20 mouse cellular contexts compared by ENCODE assay signal in genomic region chr19:57009653-57010052, GRCm38 (mm10). TPM values are rescaled to one million over a fixed set of nuclear protein-coding genes. Genes with fewer than 3 reads are reported as not detected.
DNase-seq lines count a peak whose midpoint lies in the region; ATAC-seq lines count a peak whose summit lies in the region.
"Had no signal": no experiment of that assay in that cellular context is flagged by ENCODE, and none has a peak within 500 bp of the region (broad histone marks: within the 10 kb centered on the region; RNA-seq: fewer than 3 reads in every experiment).

No protein-coding gene starts in this region.

- no peak overlapping the region for H3K9ac ChIP-seq in limb, embryonic 12.5 days (replicated peaks)
- H3K9ac ChIP-seq: embryonic facial prominence, embryonic 15.5 days had no signal

- H3K4me2 ChIP-seq in limb, embryonic 12.5 days, result no peak overlapping the region
- H3K4me2 ChIP-seq: embryonic facial prominence, embryonic 15.5 days had no signal

- peaks cover 42% of the 10 kb centered on the region for H3K4me1 ChIP-seq in limb, embryonic 12.5 days (replicated peaks)

- DNase-seq in cerebellum, adult 8-10 months, result peak; percentile 23
- no peak for DNase-seq in cerebellum, postnatal 36 days
- DNase-seq in heart, adult 11 months, result peak; percentile 74
- no peak for DNase-seq in heart, postnatal 25 days (ENCODE audit: low spot score)
- DNase-seq in kidney, postnatal 10 days, result peak; percentile 19
- no peak for DNase-seq in kidney, postnatal 36 days
- no peak for DNase-seq in frontal cortex, postnatal 14 days (ENCODE audit: low spot score in 2 of 2)
- DNase-seq: adrenal gland, adult 2 months; adrenal gland, postnatal 25 days; embryo, embryonic 11 days; gastrocnemius, postnatal 14 days; heart, postnatal 10 days; kidney, adult 11 months had no signal

- no peaks in the 10 kb centered on the region for H3K36me3 ChIP-seq in limb, embryonic 12.5 days
- H3K36me3 ChIP-seq: embryonic facial prominence, embryonic 15.5 days had no signal

- peaks cover 42% of the 10 kb centered on the region for H3K27me3 ChIP-seq in limb, embryonic 12.5 days

- H3K4me3 ChIP-seq in limb, embryonic 12.5 days (replicated peaks), result no peak overlapping the region
- H3K4me3 ChIP-seq: embryonic facial prominence, embryonic 15.5 days; erythroblast, embryonic 14.5 days had no signal

- intact Hi-C loops in heart, postnatal 25 days (cut with DNase I), result no loop called here

- ATAC-seq in limb, embryonic 12.5 days (ENCODE audit: insufficient number of reproducible peaks, insufficient read depth, low FRiP score, low TSS enrichment, low read depth), result no peak
- ATAC-seq: forebrain, embryonic 16.5 days; hindbrain, postnatal 0 days had no signal

- WGBS in limb, embryonic 12.5 days, result 52% methylated on average over 4 of the region's 4 CpGs

- no peaks in the 10 kb centered on the region for H3K9me3 ChIP-seq in limb, embryonic 12.5 days
- H3K9me3 ChIP-seq: embryonic facial prominence, embryonic 15.5 days had no signal

- H3K27ac ChIP-seq in limb, embryonic 12.5 days, result 0 out of 2 replicates have a peak overlapping the region, but pooled peaks have one; percentile 35
- H3K27ac ChIP-seq: embryonic facial prominence, embryonic 15.5 days; hindbrain, postnatal 0 days had no signal

RNA-seq across cellular contexts. Expression of gene Afap1l2, which starts 1.6 kb away (rescaled TPM):
- total RNA-seq in heart, postnatal 25 days (2021), result 1 to 10 TPM; 5.0 to 5.7 TPM
- polyA plus RNA-seq in limb, embryonic 12.5 days (2016; fragmentation: Nextera tagmentation; extraction: Ambion mirVana), result 2.3 and 3.3 TPM in 2 replicates
- total RNA-seq: common myeloid progenitor, adult 5-6 weeks; hematopoietic stem cell, adult 5-6 weeks had no signal
- polyA plus RNA-seq: erythroblast, embryonic 14.5 days had no signal

Comparison
In these comparisons a context has a peak if more than half of its experiments do, and no peak if none do; other contexts are left out.
1. DNase-seq: peak in cerebellum, adult 8-10 months (single experiment), heart, adult 11 months (single experiment) and kidney, postnatal 10 days (single experiment); none in cerebellum, postnatal 36 days (0 of 2), heart, postnatal 25 days (single experiment), kidney, postnatal 36 days (0 of 2) and frontal cortex, postnatal 14 days (0 of 2).